Mouse (Mus musculus): Measurements from ENCODE around the gene Gm34653.

- TF ChIP-seq CTCF (IDR thresholded peaks at IDR 0.05; ENCODE audit: low read depth) (peak; percentile 12; the same call in 1 of the 2 replicates), EP300 (optimal IDR thresholded peaks at IDR 0.05) (peak; percentile 100)
Observed at GRCm38 (mm10) chr2:34870520-34871474, 38.0 kb downstream of the Gm34653 start.

Measured in stomach, postnatal 0 days (tissue).